Mouse (Mus musculus) cerebellum, adult 18-20 months (tissue): ENCODE measurements around the gene Gm11437.

ENCODE experiments used
- DNase-seq, 2 experiments: peaks; one replicate each; pipeline ENCODE4 v3.0.0; 2021

Gene Gm11437

DNA sequence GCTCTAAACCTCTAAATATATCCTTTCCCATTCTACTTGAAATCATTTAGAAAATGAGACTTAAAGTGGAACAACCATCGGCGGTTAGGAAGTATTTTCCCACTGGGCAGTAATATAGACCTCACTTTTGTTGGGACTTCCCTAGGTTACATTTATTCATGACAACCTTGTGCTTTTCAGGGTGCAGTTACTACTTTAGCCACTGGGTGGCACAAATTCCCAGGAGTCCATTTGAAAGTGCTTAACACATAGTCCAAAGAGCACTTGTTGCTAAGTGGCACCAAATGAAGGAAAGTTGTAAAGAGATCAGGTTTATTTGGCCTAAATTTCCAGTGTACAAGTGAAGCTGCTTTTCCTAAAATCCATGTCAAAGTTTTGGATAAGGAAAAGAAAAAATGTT lies 25.5 kb downstream of the Gm11437 start:
- DNase-seq: peak; percentile 23 to 39

DNA sequence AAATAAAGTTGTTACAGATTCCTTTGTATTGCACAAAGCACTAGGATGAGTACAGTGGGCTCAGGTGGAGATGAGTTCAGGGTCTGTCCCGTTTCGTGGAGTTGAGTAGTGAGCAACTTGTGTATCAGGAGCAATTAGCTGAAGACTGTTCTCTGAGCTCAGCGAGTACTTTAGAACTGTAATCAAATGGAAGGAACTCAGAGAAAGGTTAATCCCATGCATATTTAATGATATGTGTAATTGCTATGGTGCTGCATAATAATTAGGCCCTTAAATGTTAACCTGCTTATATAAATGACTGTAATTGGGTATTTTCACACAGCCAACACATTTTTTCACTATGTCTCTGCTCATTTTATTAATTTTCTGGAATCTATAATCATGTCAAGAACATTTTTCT lies 30.8 kb downstream of the Gm11437 start:
- DNase-seq: no peak

DNA sequence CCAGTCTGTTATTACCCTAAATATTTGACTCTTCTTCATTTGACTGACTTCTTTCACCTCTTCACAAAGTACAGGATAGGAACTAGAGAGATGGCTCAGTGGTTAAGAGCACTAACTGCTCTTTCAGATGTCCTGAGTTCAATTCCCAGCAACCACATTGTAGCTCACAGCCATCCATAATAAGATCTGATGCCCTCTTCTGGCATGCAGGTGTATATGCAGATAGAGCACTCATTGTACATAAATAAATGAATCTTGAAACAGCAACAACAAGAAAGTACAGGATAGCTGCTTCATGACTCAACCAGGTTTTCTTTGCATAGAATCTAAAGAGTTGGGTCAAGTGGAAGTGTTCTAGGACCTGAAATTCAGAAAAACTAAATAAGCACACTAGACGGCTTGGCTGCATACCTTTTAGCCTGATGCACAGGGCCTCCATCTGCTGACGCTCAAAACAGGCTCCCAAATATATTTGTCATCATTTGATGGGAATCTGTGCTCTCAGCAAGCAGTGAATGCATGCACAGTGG lies 32.9 kb downstream of the Gm11437 start:
- DNase-seq: no peak

DNA sequence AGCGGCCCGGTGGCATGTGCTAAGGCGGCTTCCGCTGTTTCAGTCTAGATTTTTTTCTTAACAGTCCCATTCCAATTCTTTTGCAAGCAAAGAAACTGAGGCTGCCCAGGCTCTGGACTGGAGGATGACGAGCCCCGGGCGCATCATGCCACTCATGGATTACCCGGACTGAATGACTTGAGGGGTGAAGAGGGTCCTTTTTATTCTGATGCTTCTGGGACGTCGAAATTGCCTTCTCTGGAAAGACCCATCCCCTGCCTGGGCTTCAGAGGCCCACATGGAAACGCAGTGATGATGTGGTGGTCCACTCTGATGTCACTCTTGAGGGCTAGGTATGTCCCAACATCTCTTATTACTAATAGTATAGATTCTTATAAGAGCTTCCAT lies 37.5 kb downstream of the Gm11437 start:
- no peak for DNase-seq

DNA sequence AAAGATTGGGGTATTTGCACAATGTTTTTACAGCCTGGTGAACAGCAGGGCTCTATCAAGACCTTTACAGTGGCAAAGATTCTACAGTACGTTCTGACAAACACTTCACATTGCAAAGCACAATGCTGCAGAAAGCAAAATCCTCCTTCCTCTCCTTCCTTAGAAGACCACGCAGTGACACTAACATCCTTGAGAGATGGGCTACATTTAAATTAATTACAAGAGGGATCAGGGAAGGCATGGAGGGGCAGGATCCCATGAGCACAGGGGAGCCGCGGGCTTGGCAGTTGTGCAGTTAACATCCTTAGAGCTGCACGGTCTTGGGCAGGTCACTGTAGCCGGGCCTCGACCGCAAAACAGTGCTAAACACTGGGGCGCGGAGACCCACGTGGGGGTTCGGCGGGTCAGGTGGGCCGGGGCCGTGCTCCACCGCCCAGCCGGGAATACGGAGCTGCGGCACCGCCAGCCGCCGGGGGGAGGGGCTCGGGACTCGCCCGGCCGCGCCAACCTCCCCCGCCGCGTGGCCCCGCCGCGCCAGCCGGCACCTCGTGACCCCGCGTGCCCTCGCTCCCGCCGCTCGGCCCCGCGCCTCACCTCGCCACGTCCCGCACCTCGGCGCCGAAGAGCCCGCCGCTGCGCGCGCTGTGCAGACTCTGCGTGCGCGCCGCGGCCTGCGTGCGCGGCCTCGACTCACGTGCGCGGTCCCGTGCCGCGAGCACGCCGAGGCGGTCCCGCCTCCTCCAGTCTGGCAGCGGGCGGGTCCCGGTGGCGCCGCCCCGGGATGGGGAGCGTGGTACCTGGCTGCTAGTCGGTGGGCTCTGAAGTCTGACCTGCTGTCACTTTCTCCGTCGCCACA lies 38.1 kb downstream of the Gm11437 start, which contains the start of the genes Tada2a and Acaca:
Tada2a (minus strand) TSS at position 658 of the 856 bp plus-strand sequence.
Acaca (plus strand) TSS at position 730 of the 856 bp plus-strand sequence.
- DNase-seq: peak; percentile 73 to 93

DNA sequence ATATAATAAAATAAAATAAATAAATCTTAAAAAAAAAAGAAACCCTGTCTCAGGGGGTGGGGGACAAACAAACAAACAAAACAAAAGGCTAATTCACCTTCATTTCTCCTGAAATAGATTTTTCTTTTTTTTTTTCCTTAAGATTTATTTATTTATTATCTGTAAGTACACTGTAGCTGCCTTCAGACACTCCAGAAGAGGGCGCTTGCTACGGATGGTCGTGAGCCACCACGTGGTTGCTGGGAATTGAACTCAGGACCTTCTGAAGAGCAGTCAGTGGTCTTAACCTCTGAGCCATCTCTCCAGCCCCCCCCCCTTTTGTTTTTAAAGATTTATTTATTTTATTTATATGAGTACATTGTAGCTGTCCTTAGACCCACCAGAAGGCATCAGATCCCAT lies 39.3 kb downstream of the Gm11437 start:
- DNase-seq: no peak

DNA sequence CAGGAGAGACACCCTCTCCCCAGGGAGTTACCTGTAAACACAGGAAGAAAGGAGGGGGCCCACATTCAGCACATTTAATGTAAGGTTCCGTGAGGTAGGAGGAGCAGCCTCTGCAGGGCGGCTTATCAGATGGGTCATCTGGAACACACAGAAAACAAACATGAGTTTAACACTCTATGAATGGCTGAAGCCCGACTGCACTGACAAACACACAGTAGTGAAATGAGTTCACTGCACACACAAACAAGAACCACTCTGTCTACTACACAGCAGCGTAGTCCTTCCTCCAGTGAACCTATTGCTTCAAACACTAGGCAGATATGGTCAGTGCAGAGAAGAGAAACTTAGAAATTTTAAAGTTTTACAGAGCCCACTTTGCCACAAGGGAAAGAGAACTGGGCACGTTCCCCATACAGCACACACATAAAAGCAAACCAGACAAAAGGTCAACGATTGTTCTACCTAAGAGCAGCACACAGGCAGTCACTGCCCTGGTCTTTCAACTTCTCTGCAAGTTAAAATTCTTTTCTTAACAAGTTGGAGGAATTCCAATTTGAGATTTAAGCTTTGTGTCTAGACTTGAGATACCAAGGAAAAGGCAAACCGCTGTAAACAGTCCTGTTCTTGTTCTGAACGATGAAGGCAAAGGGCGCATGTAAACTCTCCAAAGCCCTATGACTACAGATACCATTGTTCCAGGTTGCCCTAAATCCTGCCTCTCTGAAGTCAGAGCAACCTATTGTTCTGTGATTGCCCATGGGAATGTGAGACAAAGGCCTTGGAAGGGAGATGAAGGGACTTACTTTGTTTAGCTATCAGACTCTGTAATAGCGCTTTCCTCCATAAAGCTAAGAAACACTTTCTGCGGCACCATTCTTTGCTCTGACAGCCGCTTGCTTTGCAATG lies 46.0 kb downstream of the Gm11437 start:
- DNase-seq: no peak

DNA sequence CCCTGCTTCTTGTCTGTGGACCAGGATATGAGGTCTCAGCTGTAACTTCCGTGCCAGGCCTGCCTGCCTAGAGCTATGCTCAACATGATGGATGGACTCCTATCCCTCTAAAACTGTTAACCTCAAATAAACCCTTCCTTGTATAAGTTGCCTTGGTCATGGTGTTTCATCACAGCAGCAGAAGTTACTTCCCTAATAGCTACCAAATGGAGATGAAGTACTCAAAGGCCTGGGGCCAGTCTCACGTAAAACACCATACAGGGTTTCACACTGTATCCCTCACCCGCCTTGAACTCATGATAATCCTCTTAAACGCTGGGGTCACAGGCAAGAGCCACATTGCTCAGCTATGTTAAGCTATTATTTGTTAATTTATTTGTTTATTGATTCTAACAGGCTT lies 49.8 kb downstream of the Gm11437 start:
- no peak for DNase-seq

DNA sequence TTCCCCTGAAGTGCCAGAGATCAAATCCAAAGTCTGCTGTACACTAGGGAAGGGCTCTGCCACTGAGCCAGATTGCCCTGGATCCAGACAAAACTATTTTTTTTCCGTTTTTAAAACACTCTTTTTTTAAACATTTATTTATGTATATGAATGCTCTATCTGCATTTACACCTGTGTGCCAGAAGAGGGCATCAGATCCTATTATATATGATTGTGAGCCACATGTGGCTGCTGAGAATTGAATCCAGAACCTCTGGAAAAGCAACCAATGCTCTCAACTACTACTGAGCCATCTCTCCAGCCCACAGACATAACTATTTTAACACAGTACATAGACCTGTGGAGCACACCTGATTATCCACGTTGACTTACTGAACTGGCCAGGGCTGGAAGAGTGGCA lies 51.1 kb downstream of the Gm11437 start:
- no peak for DNase-seq

DNA sequence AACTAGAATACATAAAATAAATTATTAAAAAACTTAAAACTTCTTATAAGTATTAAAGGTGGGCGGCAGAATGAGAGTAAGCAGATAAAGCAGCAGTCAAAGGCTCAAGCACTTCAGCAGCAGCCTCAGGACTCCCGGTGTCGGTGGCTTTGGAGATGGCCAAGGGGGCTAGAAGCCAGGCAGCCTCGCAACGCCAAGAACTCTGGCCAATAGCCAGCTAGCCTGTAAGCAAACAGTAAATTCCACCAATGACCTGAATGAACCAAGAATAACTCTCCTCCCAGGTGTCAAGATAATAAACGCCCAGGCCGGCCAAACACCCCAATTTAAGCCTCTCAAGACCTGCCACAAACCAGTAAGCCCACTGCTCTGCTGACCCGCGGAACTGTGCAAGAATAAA lies 51.6 kb downstream of the Gm11437 start:
- peak; percentile 16 to 19 for DNase-seq

DNA sequence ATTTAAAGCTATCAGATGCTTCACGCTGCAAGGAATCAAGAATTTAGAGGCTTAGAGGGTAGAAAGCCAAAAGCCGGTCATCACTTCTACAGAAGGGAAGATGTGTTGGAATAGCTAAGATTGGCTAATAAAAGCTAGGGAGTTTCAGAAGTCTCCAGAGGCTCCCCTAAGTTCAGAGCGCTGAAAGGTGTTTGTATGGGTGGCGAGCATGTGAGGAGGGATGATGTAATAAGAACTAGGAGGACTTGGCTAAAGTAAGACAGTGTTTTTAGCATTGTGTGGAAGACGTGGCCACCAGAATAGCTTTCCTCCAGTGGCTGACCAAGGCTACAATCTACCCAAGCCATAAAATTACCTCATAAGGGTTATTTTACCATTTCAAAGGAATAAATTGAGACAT lies 53.7 kb downstream of the Gm11437 start:
- DNase-seq: no peak

DNA sequence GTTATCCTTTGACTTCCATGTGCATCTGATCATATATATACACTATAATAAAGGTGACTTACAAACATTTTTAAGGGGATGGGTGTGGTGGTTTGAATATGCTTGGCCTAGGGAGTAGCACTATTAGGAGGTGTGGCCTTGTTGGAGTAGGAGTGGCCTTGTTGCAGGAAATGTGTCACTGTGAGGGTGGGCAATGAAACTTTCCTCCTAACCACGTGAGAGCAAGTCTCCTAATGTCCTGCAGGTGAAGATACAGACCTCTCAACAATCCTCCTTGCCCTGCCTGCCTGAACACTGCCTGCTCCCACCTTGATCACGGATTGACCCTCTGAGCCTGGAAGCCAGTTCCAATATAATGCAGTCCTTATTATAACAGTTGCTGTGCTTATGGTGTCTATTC lies 60.1 kb downstream of the Gm11437 start:
- no peak for DNase-seq

DNA sequence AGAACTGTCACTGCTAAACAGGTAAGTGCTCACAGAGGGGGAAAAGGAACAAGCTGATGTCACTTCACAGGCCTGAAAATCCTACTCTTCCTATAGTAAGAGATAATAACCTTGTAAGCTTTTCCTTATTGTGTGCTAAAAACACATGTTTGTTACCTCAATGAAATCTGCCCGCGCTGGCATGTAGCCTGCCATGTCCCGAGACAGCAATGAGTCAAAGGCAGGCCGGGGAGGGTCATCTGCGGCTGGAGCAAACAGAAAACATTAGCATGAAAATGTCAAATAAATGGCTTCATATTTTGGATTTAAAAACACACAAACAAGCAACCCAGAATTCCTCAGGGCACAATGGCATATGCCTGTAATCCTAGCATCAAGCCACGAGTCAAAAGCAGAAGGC lies 63.2 kb downstream of the Gm11437 start:
- DNase-seq: no peak

DNA sequence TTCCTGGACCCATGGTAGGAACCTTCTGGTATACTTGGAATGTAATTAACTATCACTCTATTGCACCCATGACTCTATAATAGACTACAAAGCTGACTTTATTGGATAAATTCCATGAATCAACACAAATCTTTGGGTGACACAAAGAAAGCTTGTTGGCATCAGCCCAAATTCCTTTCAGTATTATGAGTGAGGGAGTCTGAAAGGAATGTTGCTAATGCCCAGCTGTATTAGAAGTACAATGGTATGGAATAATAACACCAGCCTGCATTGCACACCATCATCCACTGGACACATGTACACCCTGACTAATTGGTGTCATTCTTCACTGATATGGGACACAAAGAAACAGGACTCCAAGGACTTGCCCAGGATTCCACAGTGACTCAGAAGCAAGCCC lies 66.1 kb downstream of the Gm11437 start:
- DNase-seq: no peak
